Mouse (Mus musculus): ENCODE measurements around the gene Cdpf1.

DNA sequence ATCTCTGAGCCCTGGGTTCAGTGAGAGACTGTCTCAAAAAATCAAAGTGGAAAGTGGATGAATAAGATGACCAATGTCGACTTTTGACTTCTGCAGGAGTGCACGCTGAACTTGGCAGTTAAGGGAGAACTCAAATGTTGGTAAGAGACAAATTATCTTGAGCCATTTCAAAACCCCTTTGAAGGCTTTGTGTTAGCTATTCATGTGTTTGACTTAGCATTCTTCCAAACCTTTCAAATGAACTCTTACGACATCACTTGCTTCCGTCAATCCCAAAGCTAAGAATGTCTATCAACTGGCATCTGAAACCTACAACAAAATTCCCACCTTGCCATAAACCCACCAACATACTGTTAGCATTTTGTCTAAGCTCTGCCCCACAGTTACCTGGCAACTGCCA, 16.6 kb upstream of the Cdpf1 start:
- TF ChIP-seq CTCF (IDR thresholded peaks at IDR 0.05; ENCODE audit: low read depth, low read length) (no peak), GATA1 (IDR thresholded peaks at IDR 0.05; ENCODE audit: borderline replicate concordance, low read length) (no peak), TAL1 (conservative IDR thresholded peaks at IDR 0.05; ENCODE audit: low read depth, low read length) (no peak)
